Mouse (Mus musculus) lung, embryonic 14.5 days (tissue): ENCODE measurements at regions not wholly inside any gene's neighbourhood (a gene's known extent, or its start where the extent isn't known, plus 50 kb on each side); places are given as distances from the start of the nearest gene placed in this dataset.

ENCODE experiments used
- ATAC-seq: fragments of 200-750 bp; cut with Nextera tagmentation; 2 replicates; pipeline ENCODE4 v1.8.0; 2017; ENCODE audit warnings: mild to moderate bottlenecking, moderate TSS enrichment, moderate library complexity; ENCODE audit not compliant: insufficient read depth
- DNase-seq: peaks from one replicate; pipeline ENCODE4 v3.0.0-alpha.2; 2015
- H3K27ac ChIP-seq: fragments of 300-500 bp; sonication (generic); 2 replicates; pipeline ENCODE4 v1.5.1; 2014; ENCODE audit warnings: low read depth, mild to moderate bottlenecking, moderate library complexity
- H3K27me3 ChIP-seq: fragments of 300-500 bp; sonication (generic); 2 replicates; pipeline ENCODE4 v1.6.1; 2014; ENCODE audit warnings: low read length, control low read depth; ENCODE audit not compliant: insufficient read depth
- H3K36me3 ChIP-seq: fragments of 300-500 bp; sonication (generic); 2 replicates; pipeline ENCODE4 v1.6.1; 2014; ENCODE audit warnings: control low read depth; ENCODE audit not compliant: insufficient read depth
- H3K4me1 ChIP-seq: fragments of 300-500 bp; sonication (generic); 2 replicates; pipeline ENCODE4 v1.6.1; 2014; ENCODE audit warnings: antibody characterized with exemption, control low read depth; ENCODE audit not compliant: insufficient read depth
- H3K4me2 ChIP-seq: fragments of 300-500 bp; sonication (generic); 2 replicates; pipeline ENCODE4 v1.6.1; 2014; ENCODE audit warnings: mild to moderate bottlenecking
- H3K4me3 ChIP-seq: fragments of 300-500 bp; sonication (generic); 2 replicates; pipeline ENCODE4 v1.5.1; 2014; ENCODE audit warnings: low read depth, low read length
- H3K9ac ChIP-seq: fragments of 300-500 bp; sonication (generic); 2 replicates; pipeline ENCODE4 v1.6.1; 2014
- H3K9me3 ChIP-seq: fragments of 300-500 bp; sonication (generic); 2 replicates; pipeline ENCODE4 v1.6.1; 2016; ENCODE audit warnings: low read depth, low read length, control low read depth
- CTCF ChIP-seq: IDR thresholded peaks from 2 replicates; pipeline ENCODE4 v1.5.1; 2016; ENCODE audit warnings: antibody characterized with exemption, low read depth
- WGBS: fragments of 180-500 bp; shearing (Covaris S2); extraction: QIAGEN DNeasy Blood & Tissue Kit; methylation state at CpG from one replicate; pipeline ENCODE4 v1.1.7; 2014; 5-methylcytosine and 5-hydroxymethylcytosine counted together

GRCm38 (mm10) chr10:56708411-56708810 is 331.3 kb downstream of the Gja1 start:
- Histone ChIP-seq H3K4me2 (no peak overlapping the region), H3K9ac (no peak overlapping the region), H3K4me1 (no peaks in the 10 kb centered on the region), H3K36me3 (no peaks in the 10 kb centered on the region), H3K27me3 (no peaks in the 10 kb centered on the region), H3K9me3 (no peaks in the 10 kb centered on the region), H3K27ac (no peak overlapping the region), H3K4me3 (no peak overlapping the region)
- peak; percentile 25 for DNase-seq
- no peak for ATAC-seq
- WGBS, result 76% methylated on average over 2 of the region's 2 CpGs
- TF ChIP-seq CTCF, result no peak

- Histone ChIP-seq H3K27ac (no peak overlapping the region), H3K36me3 (no peaks in the 10 kb centered on the region), H3K27me3 (no peaks in the 10 kb centered on the region), H3K9ac (no peak overlapping the region), H3K4me2 (no peak overlapping the region), H3K4me1 (no peaks in the 10 kb centered on the region), H3K9me3 (no peaks in the 10 kb centered on the region), H3K4me3 (no peak overlapping the region)
- 37% methylated on average over 1 of the region's 1 CpGs for WGBS
- DNase-seq (no peak), ATAC-seq (no peak)
- TF ChIP-seq CTCF, result no peak
Observed at GRCm38 (mm10) chr10:56708886-56709285, 331.8 kb downstream of the Gja1 start.

GRCm38 (mm10) chr10:56712611-56713105 is 335.5 kb downstream of the Gja1 start:
- no peak overlapping the region for H3K9ac ChIP-seq
- no peak overlapping the region for H3K4me2 ChIP-seq
- no peak overlapping the region for H3K27ac ChIP-seq
- no peaks in the 10 kb centered on the region for H3K9me3 ChIP-seq
- H3K27me3 ChIP-seq, result no peaks in the 10 kb centered on the region
- no peak overlapping the region for H3K4me3 ChIP-seq
- ATAC-seq (no peak), DNase-seq (no peak)
- TF ChIP-seq CTCF, result no peak
- 58% methylated on average over 7 of the region's 7 CpGs for WGBS
- no peaks in the 10 kb centered on the region for H3K4me1 ChIP-seq
- no peaks in the 10 kb centered on the region for H3K36me3 ChIP-seq

DNA sequence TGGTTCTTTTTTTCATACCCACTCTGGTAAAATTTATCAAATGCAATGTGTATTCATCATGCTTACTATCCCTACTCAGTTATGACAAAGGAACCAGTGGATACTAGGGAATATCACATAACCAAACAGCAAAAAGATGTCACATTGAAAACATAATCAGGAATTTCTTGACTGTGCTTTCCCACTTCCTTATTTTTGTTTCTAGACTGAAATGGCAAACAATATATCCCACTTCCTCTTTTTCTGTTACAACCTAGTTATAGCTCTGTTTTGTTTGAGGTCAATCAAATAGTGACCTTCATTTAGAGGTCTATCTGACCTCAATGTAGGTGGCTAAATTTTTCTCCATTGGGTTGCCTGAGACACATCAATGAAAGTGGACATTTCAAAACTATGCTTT is 359.9 kb downstream of the Gja1 start:
- ATAC-seq (no peak), DNase-seq (no peak)
- no peak for TF ChIP-seq CTCF

GRCm38 (mm10) chr10:56739621-56740020 is 362.5 kb downstream of the Gja1 start:
- 66% methylated on average over 3 of the region's 3 CpGs for WGBS
- Histone ChIP-seq H3K9ac (no peak overlapping the region), H3K4me2 (no peak overlapping the region), H3K4me1 (no peaks in the 10 kb centered on the region), H3K27me3 (no peaks in the 10 kb centered on the region), H3K36me3 (no peaks in the 10 kb centered on the region), H3K4me3 (no peak overlapping the region), H3K9me3 (no peaks in the 10 kb centered on the region), H3K27ac (no peak overlapping the region)
- no peak for TF ChIP-seq CTCF
- ATAC-seq, result peak; percentile 68; the same call in 1 of the 2 replicates
- peak; percentile 26 for DNase-seq

More for the DNA sequence above, 359.9 kb downstream of the Gja1 start:
- no peaks in the 10 kb centered on the region for H3K9me3 ChIP-seq
- H3K27ac ChIP-seq, result no peak overlapping the region
- no peak overlapping the region for H3K9ac ChIP-seq
- H3K4me2 ChIP-seq, result no peak overlapping the region
- no peak overlapping the region for H3K4me3 ChIP-seq
- H3K36me3 ChIP-seq, result no peaks in the 10 kb centered on the region
- no peaks in the 10 kb centered on the region for H3K27me3 ChIP-seq
- no peaks in the 10 kb centered on the region for H3K4me1 ChIP-seq

GRCm38 (mm10) chr10:56752134-56752533 is 375.0 kb downstream of the Gja1 start:
- DNase-seq (peak; percentile 33), ATAC-seq (no peak)
- H3K4me3 ChIP-seq, result no peak overlapping the region
- H3K4me1 ChIP-seq, result no peaks in the 10 kb centered on the region
- WGBS, result 18% methylated on average over 1 of the region's 2 CpGs
- H3K27me3 ChIP-seq, result no peaks in the 10 kb centered on the region
- no peak overlapping the region for H3K4me2 ChIP-seq
- H3K27ac ChIP-seq, result no peak overlapping the region
- H3K9ac ChIP-seq, result no peak overlapping the region
- no peaks in the 10 kb centered on the region for H3K36me3 ChIP-seq
- no peaks in the 10 kb centered on the region for H3K9me3 ChIP-seq
- no peak for TF ChIP-seq CTCF

DNA sequence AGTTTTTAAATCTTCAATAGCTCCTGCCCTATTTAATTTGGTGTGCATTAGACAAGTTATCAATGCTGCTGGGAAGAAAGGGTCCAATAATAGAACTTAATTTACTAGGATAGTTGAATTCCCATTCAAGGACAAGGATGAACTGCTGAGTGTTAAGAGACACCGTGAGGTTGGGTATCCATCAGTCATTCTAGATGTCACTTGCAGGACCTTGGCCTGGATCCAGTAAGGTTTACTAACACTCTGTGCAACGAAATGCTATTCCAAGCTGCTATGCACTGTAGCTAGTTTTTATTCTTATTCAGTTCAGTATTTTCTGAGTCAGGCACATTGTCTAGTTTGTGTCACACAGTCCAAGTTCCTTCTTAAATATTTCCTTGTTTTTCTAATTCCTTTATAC is 376.4 kb downstream of the Gja1 start:
- no peak for TF ChIP-seq CTCF
- H3K27ac ChIP-seq, result no peak overlapping the region
- H3K4me1 ChIP-seq, result no peaks in the 10 kb centered on the region
- H3K36me3 ChIP-seq, result no peaks in the 10 kb centered on the region
- H3K9ac ChIP-seq, result no peak overlapping the region
- 26% methylated on average over 2 of the region's 2 CpGs for WGBS
- H3K9me3 ChIP-seq, result no peaks in the 10 kb centered on the region
- no peak overlapping the region for H3K4me2 ChIP-seq
- DNase-seq (no peak), ATAC-seq (no peak)
- no peaks in the 10 kb centered on the region for H3K27me3 ChIP-seq
- no peak overlapping the region for H3K4me3 ChIP-seq
